Mouse (Mus musculus) heart, adult 18-20 months (tissue): ENCODE data around the gene Fam71a. TPM values are rescaled to one million over a fixed set of nuclear protein-coding genes. Genes with fewer than 3 reads are reported as not detected.
A peak's percentile ranks its signal among the peaks of the same experiment; 100 is the strongest.

Source experiments
- DNase-seq, 2 experiments: peaks; one replicate each; pipeline ENCODE4 v3.0.0; 2021 to 2022; ENCODE audit warnings: mixed read lengths in 1 of 2
- total RNA-seq, 2 experiments: library from RNA; stranded (reverse); gene quantifications; 2 replicates each; pipeline ENCODE4 v1.2.3; 2021

Gene Fam71a
- total RNA-seq, 2 experiments from 2014 or later: not detected

DNA sequence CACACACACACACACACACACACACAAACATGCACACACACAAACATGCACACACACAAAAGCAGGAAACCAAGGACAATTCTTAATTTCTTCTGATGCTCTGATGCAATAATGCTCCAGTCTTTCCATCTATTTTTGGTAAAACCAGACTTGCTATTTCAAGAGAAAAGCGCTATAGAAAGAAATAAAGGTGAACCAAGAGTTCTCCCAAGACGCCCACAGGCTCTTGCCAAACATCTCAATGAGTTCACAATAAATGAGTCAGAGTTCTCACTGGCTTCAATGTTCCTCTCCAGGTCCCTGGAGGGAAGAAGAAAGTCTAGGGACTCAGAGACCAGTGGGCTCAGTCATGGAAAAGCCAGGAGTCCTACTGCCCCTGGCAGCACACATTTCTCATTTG lies 40.9 kb downstream of the Fam71a start:
- DNase-seq: no peak

DNA sequence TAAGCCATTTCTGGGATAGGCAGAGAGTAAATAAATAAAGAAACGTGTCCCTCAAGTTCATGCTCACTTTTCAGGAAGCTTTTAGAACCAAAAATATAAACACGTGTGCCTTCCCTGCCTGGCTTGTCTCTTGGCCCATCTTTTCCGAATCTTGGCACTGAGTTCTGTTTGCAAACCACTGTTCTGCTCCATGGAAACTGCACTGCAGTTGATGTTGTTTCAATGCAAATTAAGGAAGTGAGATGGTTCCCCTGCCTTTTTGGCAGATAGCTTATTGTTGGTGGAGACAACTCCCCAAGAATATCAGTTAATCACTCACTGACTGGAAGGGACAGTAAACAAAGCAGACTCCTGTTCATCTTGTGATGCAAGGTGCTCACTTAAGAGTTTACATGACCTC lies 41.9 kb downstream of the Fam71a start:
- DNase-seq: peak; percentile 29 to 72

DNA sequence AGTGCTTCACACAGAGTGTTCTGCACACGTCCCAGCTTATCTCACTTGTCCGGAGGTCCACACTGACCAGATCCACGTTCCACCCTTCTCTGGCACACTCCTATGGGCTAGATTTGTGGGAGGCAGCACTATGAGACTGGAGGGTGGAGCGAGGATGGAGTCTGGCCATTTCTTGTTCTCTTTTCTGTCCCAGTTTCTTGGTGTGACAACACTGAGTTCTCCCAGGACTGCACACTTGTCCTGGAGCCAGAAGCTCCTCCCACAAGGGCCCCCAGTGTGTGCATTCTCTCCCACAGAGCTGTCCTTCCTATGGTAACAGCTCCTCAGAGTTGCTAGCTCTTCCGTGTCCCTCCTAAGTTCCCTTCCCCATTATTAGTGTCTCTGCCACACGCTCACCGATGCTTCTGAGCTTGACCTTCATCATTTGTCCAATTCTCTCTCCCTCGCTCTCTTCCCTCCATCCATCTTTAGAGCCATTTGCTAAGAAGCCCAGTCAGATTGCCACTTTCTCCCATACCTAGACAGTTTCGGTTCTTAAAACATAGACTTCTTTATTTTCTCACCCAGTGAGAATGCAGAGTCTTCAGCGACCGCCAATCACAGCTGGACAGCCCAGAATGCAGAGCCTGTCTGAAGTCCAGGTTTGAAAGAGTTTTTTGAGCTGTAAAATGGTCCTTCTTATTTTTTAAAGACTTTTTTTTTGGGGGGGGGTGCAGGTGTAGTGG lies 48.9 kb downstream of the Fam71a start:
- DNase-seq: peak; percentile 49 to 74

DNA sequence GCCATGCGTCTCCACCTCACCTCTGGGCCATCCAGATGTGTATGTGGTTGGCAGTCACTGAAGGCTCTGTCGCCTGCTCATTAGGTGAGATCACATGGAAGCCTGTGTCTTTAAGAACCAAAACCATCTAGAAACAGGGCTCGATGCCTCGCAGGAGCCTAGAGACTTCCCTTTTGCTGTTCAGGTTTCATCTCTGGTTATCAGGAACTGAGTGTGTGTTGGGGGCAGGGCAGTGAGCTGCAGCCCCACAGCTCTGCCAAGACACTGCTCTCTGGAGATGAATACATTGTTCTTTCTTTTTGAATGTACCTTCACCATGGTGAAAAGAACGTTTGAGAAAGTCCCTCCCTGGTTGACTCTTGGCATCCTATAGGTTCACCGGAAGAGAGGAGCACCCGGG lies 49.7 kb downstream of the Fam71a start:
- DNase-seq: peak in 1 of 2 experiments; percentile 38

Other genes with a start within 250 kb of the Fam71a start
- 10 to 100 TPM; 23.2 to 28.2 TPM for gene Angel2, start 239.7 kb downstream of the Fam71a start, total RNA-seq
- gene Vash2, start 185.5 kb downstream of the Fam71a start, total RNA-seq: under 1 TPM; 0.20 to 0.33 TPM
- 1 to 10 TPM; 3.4 to 4.1 TPM for gene Flvcr1, start 138.7 kb downstream of the Fam71a start, total RNA-seq
- gene Spata45, start 128.2 kb downstream of the Fam71a start, total RNA-seq: not detected
- gene Tatdn3, start 101.9 kb downstream of the Fam71a start, total RNA-seq: 10 to 100 TPM; 11.0 TPM
- gene Nsl1, start 101.8 kb downstream of the Fam71a start, total RNA-seq: under 1 TPM; 0.67 to 0.77 TPM
- under 1 TPM; 0.25 to 0.93 TPM for gene Batf3, start 67.0 kb downstream of the Fam71a start, total RNA-seq
- gene Atf3, start 53.2 kb upstream of the Fam71a start, total RNA-seq: 10 to 100 TPM; 11.7 to 19.1 TPM
- gene Nenf, start 153.4 kb upstream of the Fam71a start, total RNA-seq: 100 to 1,000 TPM; 101 to 108 TPM
- 1 to 10 TPM; 3.1 to 4.0 TPM for gene Tmem206, start 161.1 kb upstream of the Fam71a start, total RNA-seq
- 100 to 1,000 TPM; 100 to 110 TPM for gene Ppp2r5a, start 238.5 kb upstream of the Fam71a start, total RNA-seq